Mouse (Mus musculus): ENCODE measurements at regions not wholly inside any gene's neighbourhood (a gene's known extent, or its start where the extent isn't known, plus 50 kb on each side); places are given as distances from the start of the nearest gene placed in this dataset.

DNA sequence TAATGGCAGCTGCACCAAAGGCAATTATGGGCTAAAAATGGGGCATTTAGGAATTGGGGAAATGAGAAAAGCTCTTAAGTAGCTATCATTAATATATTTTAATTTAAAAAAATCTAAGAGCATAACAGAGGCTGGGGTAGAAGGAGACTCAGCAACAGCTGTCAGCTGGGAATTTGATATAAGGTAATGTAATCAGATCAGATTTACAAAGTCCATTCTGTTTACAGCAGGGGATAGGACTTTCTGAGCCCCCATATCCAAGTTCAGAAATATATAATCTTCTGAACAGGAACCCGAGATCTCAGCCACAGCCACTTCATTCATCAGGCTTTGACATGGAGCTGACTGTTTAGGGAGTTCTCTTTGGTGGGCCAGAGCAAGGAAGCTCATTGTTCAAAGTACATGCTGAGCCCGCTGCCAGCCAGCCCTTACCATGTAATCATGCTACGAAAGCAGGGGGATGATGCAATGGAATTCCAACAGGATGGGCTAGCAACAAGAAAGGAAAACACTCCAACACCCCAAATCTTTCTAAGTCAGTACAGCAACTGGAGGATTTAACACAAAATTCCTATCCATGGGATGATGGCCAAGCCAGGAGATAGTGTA, 157.9 kb downstream of the Gsdmc2 start:
- WGBS (ENCODE audit: missing documents), result 91% methylated on average over 3 of the region's 3 CpGs
- H3K36me3 ChIP-seq (ENCODE audit: inconsistent target), result no peaks in the 10 kb centered on the region
- no peak overlapping the region for H3K27ac ChIP-seq
- H3K79me2 ChIP-seq (ENCODE audit: inconsistent target), result no peaks in the 10 kb centered on the region
- no peak overlapping the region for H3K4me3 ChIP-seq (ENCODE audit: inconsistent target)

DNA sequence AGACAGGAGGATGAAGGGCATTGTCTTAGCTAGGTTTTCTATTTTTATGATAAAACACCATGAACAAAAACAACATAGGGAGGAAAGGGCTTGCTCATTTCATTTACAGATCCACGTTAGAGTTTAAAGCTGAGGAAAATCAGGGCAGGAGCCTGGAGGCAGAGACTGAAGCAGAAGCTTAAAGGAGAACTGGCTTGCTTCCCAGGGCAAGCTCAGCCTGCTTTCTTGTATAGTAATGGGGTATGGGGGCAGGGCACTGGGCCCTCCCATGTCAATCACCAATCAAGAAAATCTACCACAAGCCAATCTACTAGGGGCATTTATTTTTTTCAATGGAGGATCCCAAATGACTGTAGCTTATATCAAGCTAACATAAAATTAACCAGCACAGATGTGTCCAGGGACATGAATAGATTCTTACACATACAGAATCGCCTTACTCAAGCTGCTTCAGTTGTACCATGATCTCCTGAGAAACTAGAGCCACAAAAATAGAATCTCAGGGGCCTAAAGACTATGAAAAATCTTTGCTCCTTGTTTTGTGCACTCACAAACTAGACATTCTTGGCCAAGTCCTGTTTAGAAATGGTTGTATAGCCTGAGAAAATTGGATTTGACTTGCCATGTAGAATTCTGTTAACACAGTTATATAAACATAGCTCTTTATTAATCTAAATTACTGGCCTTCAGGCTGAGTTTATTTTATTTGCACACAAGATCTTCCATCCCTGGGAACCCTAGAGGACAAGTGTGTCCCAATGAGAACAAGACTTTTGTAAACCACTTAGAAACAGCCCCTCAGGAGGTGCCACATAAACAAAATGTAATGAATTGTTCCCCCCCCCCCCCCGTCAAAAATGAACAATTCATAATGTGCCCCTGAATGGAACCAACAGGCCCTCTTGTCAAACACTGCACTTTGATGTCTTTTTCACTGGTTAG, 164.7 kb downstream of the Gsdmc2 start:
- Histone ChIP-seq H3K27ac (0 out of 2 replicates have a peak overlapping the region, but pooled peaks have one; percentile 68), H3K4me3 (ENCODE audit: inconsistent target) (no peak overlapping the region), H3K79me2 (ENCODE audit: inconsistent target) (no peaks in the 10 kb centered on the region), H3K36me3 (ENCODE audit: inconsistent target) (no peaks in the 10 kb centered on the region)
- WGBS (ENCODE audit: missing documents), result 77% methylated on average over 3 of the region's 3 CpGs

DNA sequence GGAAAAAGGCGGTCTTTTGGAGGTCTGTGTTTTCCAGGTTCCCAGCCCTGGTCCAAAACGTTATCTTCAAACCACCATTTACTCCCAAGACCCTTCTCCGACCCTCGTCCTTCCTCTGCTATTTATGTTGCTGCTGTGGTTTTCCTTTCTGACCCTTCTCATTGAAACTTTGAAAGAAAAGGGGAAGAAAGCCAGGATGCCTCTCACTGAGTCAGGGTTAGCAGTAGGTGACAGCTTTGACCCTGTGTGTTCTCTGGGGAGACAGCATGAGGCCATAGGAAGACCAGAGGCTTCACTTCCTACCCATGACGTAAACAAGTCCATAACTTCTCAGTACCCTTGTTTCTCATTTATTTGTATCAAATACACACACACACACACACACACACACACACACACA, 166.1 kb downstream of the Gsdmc2 start:
- Histone ChIP-seq H3K4me3 (ENCODE audit: inconsistent target) (no peak overlapping the region), H3K36me3 (ENCODE audit: inconsistent target) (no peaks in the 10 kb centered on the region), H3K27ac (peak overlapping the region; percentile 68), H3K79me2 (ENCODE audit: inconsistent target) (no peaks in the 10 kb centered on the region)
- WGBS (ENCODE audit: missing documents), result 4% methylated on average over 5 of the region's 5 CpGs

DNA sequence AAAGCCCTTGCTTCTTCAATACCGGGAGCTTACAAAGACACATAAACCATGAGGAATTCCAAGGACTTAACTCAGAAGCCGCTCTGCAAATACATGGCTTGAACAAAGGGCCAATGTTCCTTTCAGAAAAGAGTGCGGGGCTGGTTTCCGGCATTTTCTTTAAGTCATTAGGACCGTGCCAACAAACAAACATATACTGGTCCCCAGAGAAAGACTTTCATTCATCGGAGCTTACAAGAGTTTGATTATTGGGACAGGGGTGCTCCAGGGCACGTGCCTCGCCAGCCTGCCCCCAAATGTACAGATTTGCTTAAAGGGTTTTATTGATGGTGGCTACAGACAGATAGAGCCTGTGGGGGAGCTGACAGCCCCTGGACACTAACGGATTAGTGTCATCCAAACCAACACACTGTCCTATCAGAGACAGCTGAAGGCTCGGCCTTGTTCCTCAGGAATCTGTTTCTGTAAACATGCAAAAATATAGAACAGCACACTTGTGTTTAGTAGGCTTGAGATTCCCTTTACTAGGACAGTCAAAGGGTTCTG, 169.4 kb downstream of the Gsdmc2 start:
- no peak overlapping the region for H3K4me3 ChIP-seq (ENCODE audit: inconsistent target)
- no peaks in the 10 kb centered on the region for H3K36me3 ChIP-seq (ENCODE audit: inconsistent target)
- H3K79me2 ChIP-seq (ENCODE audit: inconsistent target), result no peaks in the 10 kb centered on the region
- WGBS (ENCODE audit: missing documents), result 92% methylated on average over 10 of the region's 10 CpGs
- no peak overlapping the region for H3K27ac ChIP-seq

DNA sequence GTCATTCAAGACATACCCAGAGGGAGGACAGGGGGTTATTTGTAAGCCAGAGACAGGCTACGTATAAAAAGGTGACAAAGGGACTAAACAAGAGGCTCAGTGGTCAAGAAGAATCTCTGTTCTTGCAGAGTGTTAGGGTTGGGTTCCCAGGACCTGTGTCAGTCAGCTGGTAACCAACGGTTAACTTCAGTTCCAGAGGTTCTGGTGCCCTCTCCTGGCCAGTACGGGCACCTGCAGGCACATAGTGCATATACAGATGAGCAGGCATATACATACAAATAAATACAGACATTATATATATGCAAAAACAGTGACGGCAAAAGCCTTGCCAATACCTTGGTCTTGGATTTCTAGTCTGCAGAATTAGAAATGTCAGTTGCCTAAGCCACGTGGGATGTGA, 170.6 kb downstream of the Gsdmc2 start:
- Histone ChIP-seq H3K36me3 (ENCODE audit: inconsistent target) (no peaks in the 10 kb centered on the region), H3K4me3 (ENCODE audit: inconsistent target) (no peak overlapping the region), H3K27ac (no peak overlapping the region), H3K79me2 (ENCODE audit: inconsistent target) (no peaks in the 10 kb centered on the region)
- 90% methylated on average over 5 of the region's 5 CpGs for WGBS (ENCODE audit: missing documents)

DNA sequence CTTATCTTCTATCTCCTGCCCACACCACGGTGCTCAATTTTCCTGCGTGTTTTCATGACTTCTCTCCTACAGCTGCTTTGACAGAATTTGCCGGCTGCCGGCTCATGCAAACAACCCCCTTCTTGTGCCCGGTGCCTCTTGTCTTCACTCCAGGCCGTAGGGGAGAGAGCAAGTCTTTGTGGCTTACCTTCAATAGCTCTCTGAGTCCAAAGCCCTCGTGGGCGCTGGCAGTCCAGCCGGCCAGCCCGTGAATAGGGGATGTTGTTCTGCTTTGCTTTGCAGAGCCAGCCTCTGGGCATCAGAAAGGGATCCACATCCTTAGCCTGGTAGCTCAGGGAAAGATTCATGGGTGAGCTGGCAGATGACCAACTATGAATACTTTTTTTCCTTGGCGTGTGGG, 173.9 kb downstream of the Gsdmc2 start:
- Histone ChIP-seq H3K4me3 (ENCODE audit: inconsistent target) (no peak overlapping the region), H3K36me3 (ENCODE audit: inconsistent target) (no peaks in the 10 kb centered on the region), H3K27ac (no peak overlapping the region), H3K79me2 (ENCODE audit: inconsistent target) (no peaks in the 10 kb centered on the region)
- WGBS (ENCODE audit: missing documents), result 71% methylated on average over 11 of the region's 11 CpGs

DNA sequence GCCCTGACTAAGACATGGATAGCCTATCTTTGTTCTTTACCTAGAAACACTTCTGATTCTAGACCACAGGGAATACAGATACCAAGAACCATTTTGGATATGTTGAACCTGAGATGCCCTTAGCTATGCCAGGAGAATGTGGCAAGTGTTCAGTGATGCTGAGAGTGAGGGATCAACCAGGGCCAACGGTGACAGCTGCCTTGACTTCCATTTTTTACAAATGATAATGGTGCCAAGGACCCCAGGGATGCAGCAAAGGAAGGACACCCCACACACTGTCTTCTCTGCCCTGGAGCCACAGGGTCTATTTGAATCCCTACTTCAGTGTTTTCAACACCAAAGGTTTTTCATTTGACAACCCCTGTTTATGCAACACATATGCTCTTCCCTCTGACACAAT, 174.4 kb downstream of the Gsdmc2 start:
- 86% methylated on average over 1 of the region's 1 CpGs for WGBS (ENCODE audit: missing documents)
- H3K79me2 ChIP-seq (ENCODE audit: inconsistent target), result no peaks in the 10 kb centered on the region
- H3K36me3 ChIP-seq (ENCODE audit: inconsistent target), result no peaks in the 10 kb centered on the region

DNA sequence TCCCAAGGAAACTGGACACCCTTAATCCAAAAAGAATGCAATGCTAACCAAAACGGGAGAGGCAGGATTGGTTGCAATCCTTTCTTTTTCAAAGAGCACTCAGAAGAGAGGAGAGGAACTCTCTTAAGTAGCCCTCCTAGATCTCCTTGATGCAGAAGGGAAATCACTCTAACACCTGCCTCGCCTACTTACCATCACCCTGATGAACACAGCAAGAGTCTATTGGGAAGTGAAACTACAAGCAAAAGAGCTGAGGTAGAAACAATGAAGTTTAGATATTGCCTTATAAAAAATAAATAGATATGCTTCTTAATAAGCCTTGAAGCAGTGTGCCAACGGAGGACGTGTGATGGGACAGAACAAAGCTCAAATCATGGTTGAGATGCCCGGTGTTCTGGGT, 177.4 kb downstream of the Gsdmc2 start:
- H3K36me3 ChIP-seq (ENCODE audit: inconsistent target), result no peaks in the 10 kb centered on the region
- no peak overlapping the region for H3K4me3 ChIP-seq (ENCODE audit: inconsistent target)
- WGBS (ENCODE audit: missing documents), result 76% methylated on average over 5 of the region's 5 CpGs
- no peak overlapping the region for H3K27ac ChIP-seq
- H3K79me2 ChIP-seq (ENCODE audit: inconsistent target), result no peaks in the 10 kb centered on the region

More for the DNA sequence above, 174.4 kb downstream of the Gsdmc2 start:
- Histone ChIP-seq H3K27ac (no peak overlapping the region), H3K4me3 (ENCODE audit: inconsistent target) (no peak overlapping the region)

DNA sequence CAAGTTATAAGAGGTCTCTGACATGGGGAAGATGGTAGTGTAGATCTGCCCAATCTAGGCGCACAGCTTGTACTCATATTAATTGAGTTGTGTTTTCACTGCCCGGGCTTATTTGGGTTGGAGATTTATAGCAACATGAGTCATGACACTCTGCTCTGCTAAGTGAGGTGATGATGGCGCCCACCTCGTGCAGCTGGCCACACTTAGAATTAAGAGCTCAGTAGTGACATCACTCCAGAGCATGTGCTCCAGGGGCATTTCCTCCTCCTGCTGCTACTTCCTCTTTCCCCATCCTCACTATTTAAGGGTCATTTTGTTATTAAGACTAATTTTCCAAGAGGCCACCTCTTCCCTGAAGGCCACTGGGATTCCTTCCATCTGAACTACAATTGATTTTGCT, 179.5 kb downstream of the Gsdmc2 start:
- Histone ChIP-seq H3K79me2 (ENCODE audit: inconsistent target) (no peaks in the 10 kb centered on the region), H3K36me3 (ENCODE audit: inconsistent target) (no peaks in the 10 kb centered on the region), H3K27ac (peak overlapping the region; percentile 83), H3K4me3 (ENCODE audit: inconsistent target) (no peak overlapping the region)
- 21% methylated on average over 4 of the region's 4 CpGs for WGBS (ENCODE audit: missing documents)

DNA sequence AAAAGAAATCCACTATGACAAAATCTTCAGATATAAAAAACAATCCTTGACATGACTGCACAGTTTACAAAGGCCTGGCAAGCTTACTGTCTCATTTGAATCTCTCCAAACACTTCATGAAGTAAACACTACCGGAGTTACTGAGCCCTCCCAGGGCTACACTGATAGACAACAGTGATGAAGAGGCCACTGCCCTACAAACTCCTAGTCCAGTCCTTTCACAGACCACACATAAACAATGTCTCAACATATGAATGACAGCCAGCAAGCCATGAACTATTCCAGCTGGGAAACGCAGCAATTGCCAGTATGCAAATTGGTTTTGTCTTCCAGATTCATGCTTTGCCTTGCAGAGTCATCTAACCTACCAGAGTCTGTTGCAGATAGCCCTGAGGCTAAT, 180.1 kb downstream of the Gsdmc2 start:
- Histone ChIP-seq H3K27ac (peak overlapping the region; percentile 83), H3K4me3 (ENCODE audit: inconsistent target) (no peak overlapping the region), H3K36me3 (ENCODE audit: inconsistent target) (no peaks in the 10 kb centered on the region), H3K79me2 (ENCODE audit: inconsistent target) (no peaks in the 10 kb centered on the region)
- 88% methylated on average over 2 of the region's 2 CpGs for WGBS (ENCODE audit: missing documents)

DNA sequence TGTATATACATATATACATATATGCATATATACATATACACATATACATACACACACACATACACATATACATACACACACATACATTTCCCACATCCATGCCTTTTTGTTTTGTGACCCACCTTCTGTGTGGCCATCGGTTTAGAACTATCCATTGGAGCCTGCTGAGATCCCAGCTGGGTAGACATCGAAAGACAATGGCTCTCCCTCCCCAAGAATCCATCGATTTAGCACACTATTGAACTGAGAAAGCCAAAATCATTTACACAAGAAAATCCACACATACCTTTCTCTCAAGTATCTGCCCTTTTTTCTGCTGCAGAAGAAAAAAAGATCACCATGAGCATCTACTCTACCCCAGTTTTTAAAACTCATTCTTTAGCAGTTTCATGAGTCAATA, 182.8 kb downstream of the Gsdmc2 start:
- 90% methylated on average over 3 of the region's 3 CpGs for WGBS (ENCODE audit: missing documents)

DNA sequence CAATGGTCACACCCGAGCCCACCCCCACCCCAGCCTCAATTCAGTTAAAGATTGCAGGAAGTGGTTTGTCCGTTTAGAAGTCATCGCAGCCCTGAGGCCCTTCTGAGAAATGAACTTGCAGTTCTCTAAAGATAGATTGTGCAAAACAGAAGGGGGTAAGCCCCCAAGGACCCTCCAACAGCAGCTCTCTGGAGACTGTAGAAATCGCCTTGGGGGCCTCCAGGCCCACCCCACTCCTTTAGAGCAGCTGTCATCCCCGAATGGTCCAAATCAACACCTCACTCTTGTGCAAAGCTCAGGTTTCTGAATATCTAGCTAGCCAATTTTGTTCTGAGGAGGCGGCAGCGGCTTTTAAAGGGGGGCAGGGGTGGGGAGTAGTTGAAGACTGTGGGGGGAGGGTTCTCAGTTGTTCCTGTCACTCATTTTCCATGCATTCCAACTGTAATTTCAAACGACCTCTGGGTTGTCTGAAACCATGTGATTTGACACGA, 186.9 kb downstream of the Gsdmc2 start:
- Histone ChIP-seq H3K79me2 (ENCODE audit: inconsistent target) (no peaks in the 10 kb centered on the region), H3K27ac (no peak overlapping the region), H3K36me3 (ENCODE audit: inconsistent target) (no peaks in the 10 kb centered on the region), H3K4me3 (ENCODE audit: inconsistent target) (no peak overlapping the region)
- 40% methylated on average over 9 of the region's 9 CpGs for WGBS (ENCODE audit: missing documents)

More for the DNA sequence above, 182.8 kb downstream of the Gsdmc2 start:
- H3K27ac ChIP-seq, result no peak overlapping the region
- H3K36me3 ChIP-seq (ENCODE audit: inconsistent target), result no peaks in the 10 kb centered on the region
- H3K79me2 ChIP-seq (ENCODE audit: inconsistent target), result no peaks in the 10 kb centered on the region
- no peak overlapping the region for H3K4me3 ChIP-seq (ENCODE audit: inconsistent target)

DNA sequence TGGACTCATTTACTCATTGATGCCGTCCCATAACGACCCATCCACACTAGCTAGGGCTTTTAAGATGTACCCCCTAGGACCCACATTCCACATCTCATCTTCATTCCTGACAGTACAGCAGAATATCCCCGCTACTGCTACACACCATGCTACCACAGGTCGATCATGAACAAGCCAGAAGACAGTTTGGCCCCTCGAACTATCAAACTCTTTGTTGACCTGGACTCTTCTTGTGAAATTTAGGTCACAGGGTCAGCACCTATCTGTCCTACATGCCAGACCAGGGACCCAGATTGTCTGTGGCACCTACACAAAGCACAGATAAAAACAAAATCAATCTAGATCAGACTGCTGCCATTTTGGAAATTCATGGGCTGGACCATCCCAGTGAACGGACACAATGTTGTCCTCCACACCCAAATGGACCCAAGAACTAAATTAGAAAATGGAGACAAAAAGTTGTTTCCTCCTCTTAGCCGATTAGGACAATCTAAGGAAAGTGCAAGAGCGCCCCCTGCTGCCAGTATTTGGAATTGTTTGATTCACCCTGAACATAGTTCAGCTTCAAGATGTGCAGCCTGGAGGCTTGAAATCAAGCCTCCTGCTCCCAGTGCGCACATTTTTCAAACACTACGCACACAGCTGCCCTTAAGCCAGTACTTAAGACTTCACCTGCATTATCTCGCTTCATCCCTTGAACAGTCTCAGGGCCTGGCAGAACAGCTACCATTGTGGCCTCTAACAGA, 192.6 kb downstream of the Gsdmc2 start:
- Histone ChIP-seq H3K36me3 (ENCODE audit: inconsistent target) (no peaks in the 10 kb centered on the region), H3K27ac (peak overlapping the region; percentile 43), H3K79me2 (ENCODE audit: inconsistent target) (no peaks in the 10 kb centered on the region), H3K4me3 (ENCODE audit: inconsistent target) (no peak overlapping the region)
- whole genome bisulfite sequencing (ENCODE audit: missing documents), result 37% methylated on average over 11 of the region's 11 CpGs

DNA sequence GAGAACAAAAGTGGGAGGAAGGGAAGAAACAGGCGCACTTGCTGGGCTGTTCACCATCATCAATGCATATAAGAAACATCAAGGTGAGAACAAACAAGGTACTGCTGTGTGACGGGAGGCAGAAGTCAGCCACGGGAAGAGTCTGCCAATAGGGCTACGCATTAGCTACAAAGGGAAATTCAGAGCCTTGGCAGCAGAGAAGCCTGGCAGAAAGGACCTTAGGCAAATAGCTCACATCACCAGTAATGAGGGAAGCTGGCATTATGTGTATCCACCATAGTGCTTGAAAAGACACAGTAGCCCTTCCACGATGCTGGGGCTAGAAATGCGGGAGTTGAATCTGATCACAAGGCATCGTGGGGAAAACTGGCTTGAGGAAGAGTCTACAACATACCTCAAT, 193.9 kb downstream of the Gsdmc2 start:
- WGBS (ENCODE audit: missing documents), result 91% methylated on average over 7 of the region's 7 CpGs
- Histone ChIP-seq H3K27ac (no peak overlapping the region), H3K36me3 (ENCODE audit: inconsistent target) (no peaks in the 10 kb centered on the region), H3K4me3 (ENCODE audit: inconsistent target) (no peak overlapping the region), H3K79me2 (ENCODE audit: inconsistent target) (no peaks in the 10 kb centered on the region)

All from macrophage (primary cell).